Mouse (Mus musculus) kidney, adult 2 months (tissue): ENCODE results near the gene Nup107. TPM values are rescaled to one million over a fixed set of nuclear protein-coding genes. Genes with fewer than 3 reads are reported as not detected.
"Not testable (repeated sequence)": the region's sequence is repeated elsewhere in the genome, so short reads cannot be mapped to it uniquely, and the experiment has no call there.

ENCODE experiments used
- DNase-seq: peaks from one replicate; pipeline ENCODE4 v3.0.0; 2021
- H3K27ac ChIP-seq: fragments of 200-500 bp; 2 replicates; pipeline ENCODE4 v1.5.1; 2012; ENCODE audit warnings: low read depth, low read length, control low read depth, inconsistent platforms; ENCODE audit not compliant: insufficient read depth
- H3K27me3 ChIP-seq: fragments of 200-500 bp; replicated peaks from 2 replicates; pipeline ENCODE4 v1.6.1; 2012; ENCODE audit warnings: mild to moderate bottlenecking, moderate library complexity, low read length, inconsistent platforms; ENCODE audit not compliant: control insufficient read depth, insufficient read depth
- H3K36me3 ChIP-seq: fragments of 200-500 bp; 2 replicates; pipeline ENCODE4 v1.6.1; 2012; ENCODE audit warnings: mild to moderate bottlenecking, moderate library complexity, low read length, inconsistent platforms; ENCODE audit not compliant: control insufficient read depth, insufficient read depth
- H3K4me1 ChIP-seq: fragments of 200-500 bp; 2 replicates; pipeline ENCODE4 v1.6.1; 2011; ENCODE audit warnings: low read length; ENCODE audit not compliant: control insufficient read depth, insufficient read depth
- H3K4me3 ChIP-seq: fragments of 200-500 bp; 2 replicates; pipeline ENCODE4 v1.5.1; 2011; ENCODE audit warnings: mild to moderate bottlenecking, low read depth, low read length, control low read depth; ENCODE audit not compliant: insufficient read depth
- CTCF ChIP-seq: fragments of 200-500 bp; conservative IDR thresholded peaks from 2 replicates; pipeline ENCODE4 v1.5.1; 2011; ENCODE audit warnings: low read depth, mild to moderate bottlenecking, control low read depth, low read length, moderate library complexity, mixed read lengths; ENCODE audit not compliant: insufficient read depth, insufficient read length
- POLR2A ChIP-seq: fragments of 200-500 bp; IDR thresholded peaks from one replicate; pipeline ENCODE4 v1.6.1; 2011; ENCODE audit warnings: low read depth, low read length, control low read depth
- WGBS: fragments of 180-500 bp; shearing (Covaris S2); methylation state at CpG from one replicate; pipeline ENCODE4 v1.1.7; 2018; 5-methylcytosine and 5-hydroxymethylcytosine counted together
- polyA plus RNA-seq: library from polyadenylated mRNA; depleted of rRNA; stranded (reverse); fragments of >200 nt; gene quantifications from 2 replicates; pipeline ENCODE4 v1.2.3, GENCODE M21; 2012

The Nup107 gene
- polyA plus RNA-seq, 1 experiment = 4.6 TPM

GRCm38 (mm10) chr10:117738928-117739647, 53.4 kb downstream of the Nup107 start:
- no peak overlapping the region for H3K4me3 ChIP-seq
- H3K4me1 ChIP-seq = peaks cover 9% of the 10 kb centered on the region; the same call in 1 of the 2 replicates
- no peaks in the 10 kb centered on the region for H3K27me3 ChIP-seq
- 95% methylated on average over 15 of the region's 15 CpGs for WGBS
- DNase-seq = no peak
- TF ChIP-seq CTCF (no peak), POLR2A (no peak)
- H3K36me3 ChIP-seq = no peaks in the 10 kb centered on the region
- no peak overlapping the region for H3K27ac ChIP-seq

- Histone ChIP-seq H3K27ac (no peak overlapping the region), H3K36me3 (no peaks in the 10 kb centered on the region), H3K4me3 (no peak overlapping the region), H3K27me3 (no peaks in the 10 kb centered on the region), H3K4me1 (peaks cover 6% of the 10 kb centered on the region; the same call in 1 of the 2 replicates)
- TF ChIP-seq CTCF = no peak
- TF ChIP-seq POLR2A = no peak
- WGBS = 95% methylated on average over 13 of the region's 13 CpGs
- DNase-seq = no peak
Observed at GRCm38 (mm10) chr10:117738140-117738921, 54.2 kb downstream of the Nup107 start.

- H3K36me3 ChIP-seq, DNase-seq, H3K27me3 ChIP-seq, H3K4me1 ChIP-seq, H3K4me3 ChIP-seq: not testable (repeated sequence)
- 92% methylated on average over 8 of the region's 8 CpGs for WGBS
- peak overlapping the region; percentile 45; the same call in 1 of the 2 replicates for H3K27ac ChIP-seq
Observed at GRCm38 (mm10) chr10:117737498-117737897, 55.0 kb downstream of the Nup107 start.

GRCm38 (mm10) chr10:117737075-117737474, 55.4 kb downstream of the Nup107 start:
- WGBS = 69% methylated on average over 4 of the region's 4 CpGs
- Histone ChIP-seq H3K36me3 (no peaks in the 10 kb centered on the region), H3K27me3 (no peaks in the 10 kb centered on the region), H3K4me1 (peaks cover 3% of the 10 kb centered on the region; the same call in 1 of the 2 replicates), H3K27ac (peak overlapping the region; percentile 13), H3K4me3 (no peak overlapping the region)
- DNase-seq = peak; percentile 83
- no peak for TF ChIP-seq POLR2A
- no peak for TF ChIP-seq CTCF

- Histone ChIP-seq H3K27me3 (no peaks in the 10 kb centered on the region), H3K36me3 (no peaks in the 10 kb centered on the region), H3K4me1 (peaks cover 6% of the 10 kb centered on the region; the same call in 1 of the 2 replicates), H3K4me3 (no peak overlapping the region), H3K27ac (peak overlapping the region; percentile 13)
- no peak for DNase-seq
- no peak for TF ChIP-seq POLR2A
- WGBS = 88% methylated on average over 5 of the region's 5 CpGs
Observed at GRCm38 (mm10) chr10:117736573-117736972, 55.9 kb downstream of the Nup107 start.

GRCm38 (mm10) chr10:117735396-117735795, 57.1 kb downstream of the Nup107 start:
- H3K27me3 ChIP-seq = not testable (repeated sequence)

GRCm38 (mm10) chr10:117734104-117734852, 58.2 kb downstream of the Nup107 start:
- WGBS = 54% methylated on average over 10 of the region's 10 CpGs
- peak; percentile 81 for DNase-seq
- H3K27ac ChIP-seq = not testable (repeated sequence)

More at GRCm38 (mm10) chr10:117735396-117735795, 57.1 kb downstream of the Nup107 start:
- H3K27ac ChIP-seq = 0 out of 2 replicates have a peak overlapping the region, but pooled peaks have one; percentile 16
- not testable (repeated sequence) for DNase-seq, H3K36me3 ChIP-seq, H3K4me3 ChIP-seq, H3K4me1 ChIP-seq
- 88% methylated on average over 12 of the region's 12 CpGs for WGBS

GRCm38 (mm10) chr10:117733626-117734025, 58.9 kb downstream of the Nup107 start:
- H3K36me3 ChIP-seq, H3K27me3 ChIP-seq, H3K4me1 ChIP-seq, DNase-seq, H3K4me3 ChIP-seq, H3K27ac ChIP-seq: not testable (repeated sequence)
- WGBS = 65% methylated on average over 8 of the region's 8 CpGs

More at GRCm38 (mm10) chr10:117734104-117734852, 58.2 kb downstream of the Nup107 start:
- not testable (repeated sequence) for H3K4me1 ChIP-seq, H3K27me3 ChIP-seq, H3K4me3 ChIP-seq, H3K36me3 ChIP-seq
